Mouse (Mus musculus): ENCODE measurements around the gene Idh1.

Gene Idh1

DNA sequence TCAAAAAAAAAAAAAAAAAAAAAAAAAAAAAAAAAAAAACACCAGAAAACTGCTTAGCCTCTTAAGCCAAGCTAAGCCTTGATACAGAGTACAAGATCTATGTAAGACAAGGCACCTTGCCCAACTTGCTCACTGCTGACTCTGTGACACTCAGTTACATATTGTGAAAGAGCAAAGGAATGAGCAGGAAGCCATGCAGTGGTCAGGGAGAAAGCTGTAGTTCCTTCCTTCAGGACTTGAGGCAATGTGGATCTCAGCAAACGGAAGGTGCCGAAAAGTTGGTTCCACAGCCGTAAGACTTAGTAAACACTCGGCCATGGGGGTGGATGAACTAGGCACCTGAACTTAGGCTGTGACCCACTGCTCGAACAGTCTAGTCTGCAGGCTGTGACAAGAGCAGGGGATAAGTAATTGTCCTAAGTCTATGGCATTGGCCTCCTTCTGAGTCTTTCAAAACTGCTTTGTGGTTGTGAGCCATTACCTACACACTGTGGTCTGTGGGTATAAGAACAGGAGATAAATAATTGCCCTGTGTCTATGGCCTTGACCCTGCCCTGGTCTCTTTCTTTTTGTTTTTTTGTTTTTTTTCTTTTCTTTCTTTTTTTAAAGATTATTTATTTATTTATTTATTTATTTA is 72.6 kb downstream of the Idh1 start:
- DNase-seq (ENCODE audit: low spot score) = no peak

DNA sequence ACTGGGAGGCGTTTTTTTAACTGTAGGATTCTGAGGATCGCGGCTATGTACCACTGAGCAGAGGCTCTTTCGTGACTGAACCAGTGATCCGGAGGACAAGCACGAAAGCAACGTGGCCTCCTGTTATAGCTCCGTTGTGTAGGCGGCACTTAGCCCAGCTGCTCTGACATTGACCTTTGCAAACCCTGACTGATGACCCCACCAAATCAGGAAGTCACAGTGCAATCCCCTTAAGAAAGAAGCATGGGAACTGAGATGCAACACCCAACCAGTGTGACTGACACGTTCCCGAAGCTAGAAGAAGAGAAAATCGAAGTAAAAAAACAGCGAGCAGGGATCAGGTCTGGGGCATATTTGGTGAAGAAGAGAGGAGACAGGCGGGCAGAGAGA is 73.5 kb downstream of the Idh1 start:
- peak; percentile 20 for DNase-seq (ENCODE audit: low spot score)

DNA sequence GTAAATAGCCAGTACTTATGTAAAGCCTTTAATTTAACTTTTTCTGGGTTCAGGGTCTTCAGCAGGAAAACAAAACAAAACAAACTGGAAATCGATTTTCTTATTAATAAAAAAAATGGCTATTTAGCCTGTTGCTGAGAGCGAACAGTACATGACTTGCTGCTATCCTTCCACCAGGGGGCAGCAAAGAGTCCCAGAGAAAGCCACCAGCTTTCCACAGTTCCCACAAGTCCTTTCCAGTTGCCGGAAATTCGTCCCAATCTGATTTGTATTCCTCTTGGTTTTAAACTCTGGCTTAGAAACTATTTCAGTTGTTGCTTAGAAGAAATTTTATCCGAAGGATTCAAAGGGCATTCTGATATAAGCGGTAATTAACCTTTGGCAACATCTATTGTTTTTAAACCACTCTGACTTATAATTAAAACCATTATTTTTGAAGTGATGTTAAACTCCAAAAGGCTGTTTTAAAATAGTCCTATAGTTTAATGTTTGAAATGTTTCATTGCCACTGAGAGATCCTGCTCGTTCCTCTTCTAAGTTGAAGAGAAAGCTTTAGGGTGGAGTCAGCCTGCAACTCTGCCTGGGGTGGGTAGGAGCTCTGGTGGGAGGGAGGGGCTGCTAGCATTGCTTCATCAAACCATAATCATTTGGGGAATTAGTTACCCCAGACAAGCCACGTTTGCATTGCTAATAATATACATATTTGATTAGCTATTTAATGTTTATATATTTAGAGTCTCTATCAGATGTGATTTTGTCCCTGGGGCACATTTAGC is 74.1 kb downstream of the Idh1 start:
- DNase-seq (ENCODE audit: low spot score) = peak; percentile 90

DNA sequence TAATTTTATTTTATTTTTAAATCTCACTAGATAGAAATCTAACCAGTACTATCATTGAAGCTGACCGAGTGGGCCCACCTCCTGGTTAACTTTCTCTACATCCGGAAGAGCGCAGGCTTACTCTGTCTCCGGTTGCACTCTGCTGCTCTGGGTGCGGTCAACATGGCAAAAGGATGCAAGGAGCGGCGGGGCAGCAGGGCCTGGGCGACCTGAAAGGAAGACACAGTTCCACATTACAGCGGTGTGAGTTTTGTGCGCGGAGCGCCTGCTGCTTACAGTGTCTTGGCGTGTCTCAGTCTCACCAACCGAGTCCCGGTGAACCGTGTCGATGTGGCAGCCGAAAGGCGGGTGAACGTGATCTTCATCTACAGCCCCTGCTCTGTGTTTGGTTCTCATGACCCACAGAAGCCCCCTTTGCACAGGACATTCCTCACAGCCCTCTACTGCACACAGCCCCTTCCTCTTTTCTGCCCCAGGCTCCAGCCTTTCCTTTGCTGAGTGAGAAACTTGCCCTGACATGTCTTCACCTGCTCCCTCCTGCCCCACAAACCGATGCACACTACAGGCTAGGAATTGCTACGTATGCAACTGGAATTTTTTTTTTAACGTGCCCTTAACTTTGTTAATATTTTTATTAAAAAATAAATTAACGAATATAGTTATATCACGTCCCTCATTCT is 76.4 kb downstream of the Idh1 start:
- DNase-seq (ENCODE audit: low spot score) = no peak

DNA sequence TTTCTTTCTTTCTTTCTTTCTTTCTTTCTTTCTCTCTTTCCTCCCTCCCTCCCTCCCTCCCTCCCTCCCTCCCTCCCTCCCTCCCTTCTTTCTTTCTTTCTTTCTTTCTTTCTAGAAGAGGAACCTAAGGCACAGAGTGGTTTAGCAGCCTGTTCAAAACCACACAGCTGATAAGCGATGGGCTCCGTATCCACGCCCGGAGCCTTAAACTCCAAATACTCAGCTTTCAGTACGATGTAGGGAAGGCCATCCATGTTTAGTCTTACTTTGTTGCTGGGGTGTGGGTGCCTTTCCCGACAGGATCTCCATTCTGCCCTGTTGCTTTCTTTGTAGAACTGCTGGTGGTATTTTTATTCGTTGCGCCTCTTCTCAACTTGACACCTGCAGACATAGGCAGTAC is 77.1 kb downstream of the Idh1 start:
- no peak for DNase-seq (ENCODE audit: low spot score)
